ENCODE assay signal across 30 mouse cellular contexts in the genomic region with DNA sequence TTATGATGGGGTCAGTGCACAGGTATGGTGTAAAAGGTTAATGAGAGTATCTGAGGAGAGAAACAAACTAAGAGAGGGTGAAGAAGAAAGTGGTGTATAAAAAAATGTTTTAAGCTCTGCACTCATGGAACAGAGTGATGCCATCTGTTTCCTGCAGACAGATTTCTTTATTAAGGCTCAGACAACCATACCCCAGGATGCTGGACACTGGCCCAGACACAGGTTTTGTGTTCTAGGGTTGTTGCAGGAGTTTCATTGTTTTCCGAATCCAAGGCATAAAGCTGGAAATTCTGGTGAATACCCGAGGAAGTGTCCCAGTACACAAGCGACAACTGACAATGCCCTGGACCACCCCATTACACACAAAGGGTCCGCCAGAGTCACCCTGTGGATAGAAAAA. TPM values are rescaled to one million over a fixed set of nuclear protein-coding genes. Genes with fewer than 3 reads are reported as not detected.
A peak's percentile ranks its signal among the peaks of the same experiment; 100 is the strongest.
DNase-seq lines count a peak whose midpoint lies in the region; ATAC-seq and TF ChIP-seq lines count a peak whose summit lies in the region.
"Had no signal": no experiment of that assay in that cellular context is flagged by ENCODE, and none has a peak within 500 bp of the region (broad histone marks: within the 10 kb centered on the region; RNA-seq: fewer than 3 reads in every experiment).

No protein-coding gene starts in this region.

- TF ChIP-seq CTCF in brain, embryonic 14.5 days (IDR thresholded peaks at IDR 0.05; ENCODE audit: borderline replicate concordance, extremely low read depth, insufficient read depth, insufficient read length) = no peak

- no peak for TF ChIP-seq POLR2A in brain, embryonic 14.5 days (IDR thresholded peaks at IDR 0.05; ENCODE audit: borderline replicate concordance, extremely low read depth, insufficient read depth, insufficient read length, poor library complexity, severe bottlenecking)

- no peaks in the 10 kb centered on the region for H3K9me3 ChIP-seq in neural tube, embryonic 15.5 days (replicated peaks)
- H3K9me3 ChIP-seq: forebrain, embryonic 13.5 days; G1E; heart, embryonic 15.5 days had no signal

- H3K4me1 ChIP-seq in neural tube, embryonic 15.5 days = no peaks in the 10 kb centered on the region
- H3K4me1 ChIP-seq: forebrain, embryonic 13.5 days; heart, embryonic 15.5 days had no signal

- H3K27ac ChIP-seq in neural tube, embryonic 15.5 days (replicated peaks) = no peak overlapping the region
- H3K27ac ChIP-seq: forebrain, embryonic 13.5 days; heart, embryonic 15.5 days; liver, embryonic 14.5 days had no signal

- no peak overlapping the region for H3K4me2 ChIP-seq in neural tube, embryonic 15.5 days
- H3K4me2 ChIP-seq: forebrain, embryonic 13.5 days; heart, embryonic 15.5 days had no signal

- H3K27me3 ChIP-seq in neural tube, embryonic 15.5 days (replicated peaks) = no peaks in the 10 kb centered on the region
- H3K27me3 ChIP-seq: forebrain, embryonic 13.5 days; heart, embryonic 15.5 days; Patski had no signal

- no peaks in the 10 kb centered on the region for H3K36me3 ChIP-seq in neural tube, embryonic 15.5 days
- H3K36me3 ChIP-seq: G1E; heart, embryonic 15.5 days had no signal

- ATAC-seq in cerebellum, adult (ENCODE audit: insufficient number of reproducible peaks, low FRiP score, low TSS enrichment) = no peak
- no peak for ATAC-seq in neural tube, embryonic 15.5 days (ENCODE audit: low FRiP score)
- ATAC-seq: forebrain, embryonic 13.5 days; intestine, embryonic 16.5 days; Patski had no signal

- peak; percentile 27 for DNase-seq in cerebellum, adult 11-12 months
- peak; percentile 40 for DNase-seq in brain, embryonic 14.5 days (ENCODE audit: low read depth)
- peak; percentile 36 for DNase-seq in cerebellum, adult 9-11 months
- peak; percentile 23 for DNase-seq in telencephalon, adult 2 months (ENCODE audit: low read depth, low spot score)
- no peak for DNase-seq in spleen, adult 18-20 months
- DNase-seq: adrenal gland, postnatal 14 days; gastrocnemius, postnatal 10 days; kidney, adult 8-10 months; kidney, postnatal 10 days; layer of hippocampus, postnatal 36 days; liver; lung, adult 2 months; lung, postnatal 14 days; midbrain, embryonic 14.5 days had no signal

- no peak overlapping the region for H3K9ac ChIP-seq in neural tube, embryonic 15.5 days (replicated peaks)
- H3K9ac ChIP-seq: forebrain, embryonic 13.5 days; heart, embryonic 15.5 days; liver, embryonic 14.5 days had no signal

- WGBS in neural tube, embryonic 15.5 days = 82% methylated on average over 4 of the region's 4 CpGs

- no peak overlapping the region for H3K4me3 ChIP-seq in neural tube, embryonic 15.5 days (replicated peaks)
- H3K4me3 ChIP-seq: forebrain, embryonic 13.5 days; heart, embryonic 15.5 days had no signal

RNA-seq across cellular contexts. Expression of a gene that starts 3.1 kb away (rescaled TPM):
- 0.08 TPM in 1 of 2 replicates, not detected in the other for polyA plus RNA-seq in brain, embryonic 14.5 days (2012; rRNA removed)
- 0.37 and 0.47 TPM in 2 replicates for polyA plus RNA-seq in neural tube, embryonic 15.5 days (2015; fragmentation: Nextera tagmentation; extraction: Ambion mirVana)
- polyA plus RNA-seq: embryonic facial prominence, embryonic 11.5 days; forebrain, embryonic 13.5 days; G1E; gonadal fat pad, adult 2 months; hindbrain, embryonic 11.5 days; large intestine, adult 2 months; limb, embryonic 11.5 days; lung, adult 2 months; midbrain, embryonic 14.5 days; neural tube, embryonic 11.5 days; urinary bladder, adult 2 months had no signal

RNA-seq across cellular contexts. Expression of a gene that starts 19.9 kb away (rescaled TPM):
- polyA plus RNA-seq in brain, embryonic 14.5 days (2012; rRNA removed) = 0.18 and 0.22 TPM in 2 replicates
- 0.18 TPM in 1 of 2 replicates, not detected in the other for polyA plus RNA-seq in neural tube, embryonic 15.5 days (2015; fragmentation: Nextera tagmentation; extraction: Ambion mirVana)
- polyA plus RNA-seq: embryonic facial prominence, embryonic 11.5 days; forebrain, embryonic 13.5 days; G1E; hindbrain, embryonic 11.5 days; limb, embryonic 11.5 days; midbrain, embryonic 14.5 days; neural tube, embryonic 11.5 days; Patski had no signal

RNA-seq across cellular contexts. Expression of a gene that starts 20.4 kb away (rescaled TPM):
- 0.08 and 0.25 TPM in 2 replicates for polyA plus RNA-seq in brain, embryonic 14.5 days (2012; rRNA removed)
- not detected in 2 replicates for polyA plus RNA-seq in neural tube, embryonic 15.5 days (2015; fragmentation: Nextera tagmentation; extraction: Ambion mirVana)
- polyA plus RNA-seq: embryonic facial prominence, embryonic 11.5 days; forebrain, embryonic 13.5 days; hindbrain, embryonic 11.5 days; large intestine, adult 2 months; limb, embryonic 11.5 days; midbrain, embryonic 14.5 days; neural tube, embryonic 11.5 days; Patski had no signal

RNA-seq across cellular contexts. Expression of a gene that starts 38.4 kb away (rescaled TPM):
- polyA plus RNA-seq in brain, embryonic 14.5 days (2012; rRNA removed) = 0.10 TPM in 1 of 2 replicates, not detected in the other
- not detected in 2 replicates for polyA plus RNA-seq in neural tube, embryonic 15.5 days (2015; fragmentation: Nextera tagmentation; extraction: Ambion mirVana)
- polyA plus RNA-seq: embryonic facial prominence, embryonic 11.5 days; forebrain, embryonic 13.5 days; G1E; gonadal fat pad, adult 2 months; heart, embryonic 15.5 days; hindbrain, embryonic 11.5 days; intestine, embryonic 16.5 days; large intestine, adult 2 months; limb, embryonic 11.5 days; liver, embryonic 14.5 days; lung, adult 2 months; midbrain, embryonic 14.5 days; neural tube, embryonic 11.5 days; stomach, embryonic 14.5 days; urinary bladder, adult 2 months had no signal

RNA-seq across cellular contexts. Expression of a gene that starts 40.2 kb away (rescaled TPM):
- polyA plus RNA-seq in brain, embryonic 14.5 days (2012; rRNA removed) = not detected in 2 replicates
- polyA plus RNA-seq in neural tube, embryonic 15.5 days (2015; fragmentation: Nextera tagmentation; extraction: Ambion mirVana) = not detected in 2 replicates
- polyA plus RNA-seq: embryonic facial prominence, embryonic 11.5 days; forebrain, embryonic 13.5 days; G1E; gonadal fat pad, adult 2 months; hindbrain, embryonic 11.5 days; limb, embryonic 11.5 days; lung, adult 2 months; midbrain, embryonic 14.5 days; neural tube, embryonic 11.5 days; Patski; urinary bladder, adult 2 months had no signal

Comparison
In these comparisons a context has a peak if more than half of its experiments do, and no peak if none do; other contexts are left out.
1. DNase-seq: peak in cerebellum, adult 11-12 months (single experiment), brain, embryonic 14.5 days (single experiment), cerebellum, adult 9-11 months (single experiment) and telencephalon, adult 2 months (single experiment); none in spleen, adult 18-20 months (0 of 2).